Mouse (Mus musculus) brain, embryonic 14.5 days (tissue): ENCODE measurements at regions not wholly inside any gene's neighbourhood (a gene's known extent, or its start where the extent isn't known, plus 50 kb on each side); places are given as distances from the start of the nearest gene placed in this dataset.

ENCODE experiments used
- CTCF ChIP-seq: fragments of 200-500 bp; IDR thresholded peaks from 2 replicates; pipeline ENCODE4 v1.5.1; 2012; ENCODE audit warnings: inconsistent platforms, mild to moderate bottlenecking, moderate library complexity, borderline replicate concordance; ENCODE audit not compliant: insufficient read depth, insufficient read length; ENCODE audit errors: extremely low read depth
- POLR2A ChIP-seq: fragments of 200-500 bp; IDR thresholded peaks from 2 replicates; pipeline ENCODE4 v1.6.1; 2012; ENCODE audit warnings: mild to moderate bottlenecking, inconsistent platforms, borderline replicate concordance; ENCODE audit not compliant: poor library complexity, insufficient read depth, insufficient read length, severe bottlenecking; ENCODE audit errors: extremely low read depth

DNA sequence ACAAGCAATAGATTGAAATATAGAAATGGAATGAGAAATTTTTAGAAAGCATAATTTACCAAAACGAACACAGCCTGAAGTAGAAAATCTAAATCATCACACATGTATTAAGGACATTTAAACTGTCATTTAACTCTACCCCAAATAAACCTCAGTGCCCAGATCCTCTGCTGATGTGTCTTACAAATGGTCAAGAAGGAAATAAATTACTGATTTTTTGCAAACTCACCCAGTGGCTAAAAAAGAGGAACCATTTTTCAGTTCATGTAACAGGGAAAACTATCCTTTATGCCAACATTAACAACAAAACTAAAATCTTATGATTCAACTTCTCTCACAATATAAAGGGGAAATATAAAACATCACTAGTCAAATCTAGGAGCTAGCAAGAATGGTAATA is 275.2 kb upstream of the Eci2 start:
- TF ChIP-seq POLR2A (no peak), CTCF (no peak)
